Mouse (Mus musculus): ENCODE data around the gene Ddb1. TPM values are rescaled to one million over a fixed set of nuclear protein-coding genes. Genes with fewer than 3 reads are reported as not detected.

Ddb1 gene
- polyA plus RNA-seq, 1 experiment from 2014 or later: 176 TPM

DNA sequence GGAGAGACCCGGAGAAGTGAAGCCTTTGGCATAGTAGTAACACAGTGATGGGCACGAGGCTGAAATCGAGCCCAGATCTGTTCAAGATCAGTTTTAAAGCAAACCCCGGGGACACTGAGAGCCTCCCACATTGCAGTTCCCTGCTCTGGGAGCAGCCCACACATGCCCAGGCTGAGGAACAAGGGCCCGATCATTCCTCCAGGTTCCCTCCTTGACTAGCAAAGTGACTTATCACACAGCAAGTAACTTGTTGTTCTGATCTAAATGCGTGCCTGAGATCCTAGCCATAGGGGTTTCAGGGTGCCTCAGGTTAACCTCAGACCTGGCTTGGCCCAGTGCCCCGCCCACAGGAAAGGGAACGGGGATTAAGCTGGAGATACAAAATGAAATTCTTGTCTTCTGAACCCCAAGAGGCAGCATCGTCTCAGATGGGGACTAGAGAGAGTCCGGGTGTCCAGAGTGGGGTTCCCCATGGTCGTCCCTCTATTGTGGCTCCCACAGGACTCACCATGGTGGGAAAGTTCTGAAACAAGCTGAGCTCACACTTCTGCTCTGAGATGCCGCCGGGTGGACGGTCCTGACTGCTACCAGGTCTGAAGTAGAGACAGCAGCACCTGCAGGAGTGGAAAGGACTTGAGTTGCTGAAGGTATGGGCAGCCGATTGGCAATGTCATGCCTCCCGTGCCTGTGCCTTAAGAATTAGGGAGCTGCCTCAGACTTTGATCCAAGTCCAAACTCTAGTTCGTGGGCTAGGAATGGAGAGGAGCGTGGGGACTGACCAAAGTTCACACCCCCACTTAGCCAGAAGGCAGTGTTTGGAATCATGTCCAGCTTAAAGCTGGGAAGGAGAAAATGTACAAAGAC, 1.2 kb upstream of the Ddb1 start:
- Histone ChIP-seq H3K4me1 (ENCODE audit: control insufficient read depth, insufficient read depth, low read length) (peaks cover 29% of the 10 kb centered on the region), H3K4me3 (ENCODE audit: low read depth, low read length) (no peak overlapping the region), H3K4me2 (ENCODE audit: low read depth, low read length) (no peak overlapping the region), H3K9me3 (ENCODE audit: control insufficient read depth, low read length) (no peaks in the 10 kb centered on the region), H3K9ac (replicated peaks; ENCODE audit: low read depth, low read length) (peak overlapping the region; percentile 66; the same call in 1 of the 2 replicates), H3K27me3 (ENCODE audit: control insufficient read depth, insufficient read depth, low read length) (no peaks in the 10 kb centered on the region), H3K36me3 (ENCODE audit: control insufficient read depth, insufficient read depth, low read length) (peaks cover 13% of the 10 kb centered on the region), H3K27ac (ENCODE audit: low read depth, low read length) (no peak overlapping the region)
- no peak for ATAC-seq (ENCODE audit: low read depth)
- WGBS: 90% methylated on average over 18 of the region's 18 CpGs

DNA sequence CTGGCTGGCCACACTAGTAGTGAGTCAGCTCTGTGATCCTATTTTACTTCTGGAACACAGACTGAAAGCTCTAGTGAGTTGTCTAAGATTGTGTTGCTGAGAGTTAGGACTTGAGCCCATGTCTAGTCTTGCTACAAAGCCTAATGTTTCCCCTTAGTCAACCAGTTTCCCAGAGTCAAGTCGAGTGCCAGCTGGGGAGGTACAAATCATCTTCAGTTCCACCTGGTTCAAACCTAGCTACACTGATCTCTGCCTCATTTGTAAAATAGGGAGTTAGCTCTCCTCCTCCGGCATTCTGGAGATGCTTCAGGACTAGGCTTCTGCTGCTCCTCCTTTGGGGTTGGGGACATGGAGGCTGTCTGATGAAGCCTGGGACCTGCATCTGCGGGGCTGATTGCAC, 593 bp upstream of the Ddb1 start:
- Histone ChIP-seq H3K9ac (replicated peaks; ENCODE audit: low read depth, low read length) (peak overlapping the region; percentile 66), H3K36me3 (ENCODE audit: control insufficient read depth, insufficient read depth, low read length) (peaks cover 19% of the 10 kb centered on the region), H3K4me1 (ENCODE audit: control insufficient read depth, insufficient read depth, low read length) (peaks cover 29% of the 10 kb centered on the region), H3K27ac (ENCODE audit: low read depth, low read length) (peak overlapping the region; percentile 94), H3K4me2 (ENCODE audit: low read depth, low read length) (peak overlapping the region; percentile 80), H3K27me3 (ENCODE audit: control insufficient read depth, insufficient read depth, low read length) (no peaks in the 10 kb centered on the region), H3K9me3 (ENCODE audit: control insufficient read depth, low read length) (no peaks in the 10 kb centered on the region), H3K4me3 (ENCODE audit: low read depth, low read length) (peak overlapping the region; percentile 77)
- 57% methylated on average over 3 of the region's 3 CpGs for WGBS
- ATAC-seq (ENCODE audit: low read depth): no peak

DNA sequence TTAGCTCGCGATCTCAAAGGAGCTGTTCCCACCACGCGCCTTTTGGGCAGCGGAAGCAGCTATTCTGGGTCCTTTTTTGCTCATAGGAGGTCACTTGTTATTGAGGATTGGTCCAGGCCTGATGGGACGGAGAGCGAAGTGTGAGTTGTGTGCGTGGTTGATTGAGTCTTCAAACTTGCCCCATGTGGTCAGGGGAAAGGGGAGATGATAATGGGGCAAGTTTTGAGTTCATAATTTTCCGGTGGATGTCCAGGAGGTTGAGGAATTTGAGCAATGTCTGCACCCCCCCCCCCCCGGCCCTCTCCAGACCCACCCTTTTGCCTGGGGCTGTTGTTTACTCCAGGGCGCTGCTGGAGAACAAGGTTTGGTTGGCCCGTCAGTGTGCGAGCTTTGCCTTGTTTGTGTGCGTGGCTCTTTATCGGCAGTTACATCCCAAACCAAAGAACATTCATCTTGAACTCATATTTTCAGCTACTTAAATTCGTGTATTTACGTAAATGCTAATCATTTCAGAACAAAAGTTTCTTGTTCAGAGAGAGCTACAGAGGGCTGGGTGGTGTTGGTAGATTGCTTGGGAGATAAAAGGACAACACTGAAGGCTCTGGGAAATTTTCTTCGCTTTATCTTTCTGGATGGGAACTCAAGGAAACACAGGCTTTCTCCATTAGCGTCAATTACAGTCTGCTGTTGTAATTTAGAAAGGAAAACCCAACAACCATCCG, 935 bp downstream of the Ddb1 start:
- H3K9ac ChIP-seq (replicated peaks; ENCODE audit: low read depth, low read length): peak overlapping the region; percentile 66
- 9% methylated on average over 20 of the region's 20 CpGs for WGBS
- H3K4me3 ChIP-seq (ENCODE audit: low read depth, low read length): peak overlapping the region; percentile 77
- ATAC-seq (ENCODE audit: low read depth): no peak
- peak overlapping the region; percentile 94 for H3K27ac ChIP-seq (ENCODE audit: low read depth, low read length)
- no peaks in the 10 kb centered on the region for H3K27me3 ChIP-seq (ENCODE audit: control insufficient read depth, insufficient read depth, low read length)
- no peaks in the 10 kb centered on the region for H3K9me3 ChIP-seq (ENCODE audit: control insufficient read depth, low read length)
- H3K4me2 ChIP-seq (ENCODE audit: low read depth, low read length): peak overlapping the region; percentile 80
- peaks cover 29% of the 10 kb centered on the region for H3K4me1 ChIP-seq (ENCODE audit: control insufficient read depth, insufficient read depth, low read length)
- peaks cover 34% of the 10 kb centered on the region for H3K36me3 ChIP-seq (ENCODE audit: control insufficient read depth, insufficient read depth, low read length)

DNA sequence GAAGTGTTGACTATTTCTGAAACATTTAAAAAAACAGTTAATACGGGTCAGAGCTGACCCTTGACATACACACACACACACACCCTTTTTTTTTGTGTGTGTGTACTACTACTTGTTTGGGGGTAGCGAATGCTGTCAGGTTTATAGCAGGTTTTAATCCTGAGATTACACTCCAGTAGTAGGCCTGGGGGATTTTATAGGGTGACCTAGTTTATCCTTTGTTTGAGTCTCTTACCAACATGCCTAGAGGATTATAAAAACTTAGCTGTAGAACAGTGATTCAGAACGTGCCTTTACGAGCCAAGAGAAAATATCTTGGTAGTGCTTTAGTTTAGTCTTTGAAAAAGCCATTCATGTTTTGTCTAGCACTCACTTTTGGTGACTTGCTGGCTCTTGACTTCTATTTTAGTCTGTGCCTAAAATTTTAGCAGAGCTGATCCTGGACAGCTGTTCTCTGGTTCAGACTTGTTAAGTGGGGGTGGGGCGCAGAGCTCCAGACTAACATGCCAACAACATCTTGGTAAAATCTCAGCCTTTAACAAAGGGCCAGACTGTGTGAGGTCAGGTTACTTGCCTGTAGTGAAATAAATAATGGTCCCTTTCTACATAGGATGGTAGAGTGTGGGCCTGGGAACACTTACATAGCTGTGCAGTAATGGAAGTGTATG, 3.6 kb downstream of the Ddb1 start:
- H3K27ac ChIP-seq (ENCODE audit: low read depth, low read length): no peak overlapping the region
- ATAC-seq (ENCODE audit: low read depth): no peak
- WGBS: 90% methylated on average over 5 of the region's 5 CpGs

DNA sequence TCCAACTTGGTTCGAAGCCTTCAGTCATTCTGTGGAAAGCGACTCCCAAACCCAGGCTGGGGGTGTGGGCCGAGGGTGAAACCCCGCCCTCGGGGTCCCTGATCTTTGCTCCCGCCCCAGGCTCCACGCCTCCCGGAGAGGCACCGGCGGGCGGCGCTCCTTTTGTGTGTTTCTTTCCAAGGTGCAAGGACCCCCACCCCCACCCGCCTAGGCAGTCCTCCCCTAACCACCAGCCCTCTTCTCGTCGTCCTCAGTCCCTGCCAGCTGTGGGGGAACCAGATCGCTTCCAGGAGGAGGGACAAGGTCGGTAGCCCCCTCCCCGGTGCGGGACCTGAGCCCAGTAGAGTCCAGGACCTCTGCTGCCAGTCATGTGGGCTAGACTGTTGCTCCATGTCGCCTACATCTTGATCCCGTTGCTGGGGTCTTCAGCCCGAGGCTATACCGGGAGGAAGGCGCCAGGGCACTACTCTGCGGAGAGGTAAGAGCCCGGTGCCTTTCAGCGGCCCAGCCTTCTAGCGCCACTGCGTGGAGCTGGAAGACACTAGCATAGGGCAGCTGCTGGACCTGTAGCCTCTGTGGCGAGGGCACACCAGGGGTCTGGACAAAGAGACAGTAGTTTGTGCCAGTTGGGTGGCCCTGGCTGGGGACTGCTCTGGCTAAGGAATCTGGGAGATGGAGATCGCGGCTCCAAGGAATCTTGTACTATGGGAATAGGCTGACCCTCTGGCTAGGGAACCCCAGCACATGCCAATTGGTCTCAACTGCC, 29.2 kb downstream of the Ddb1 start, which contains the start of gene Vwce:
Vwce (plus strand) TSS at position 108 of the 766 bp plus-strand sequence.
- no peak within 1 kb of the TSS for H3K27ac ChIP-seq (ENCODE audit: low read depth, low read length)
- H3K9me3 ChIP-seq (ENCODE audit: control insufficient read depth, low read length): no peaks in the 10 kb centered on the region
- ATAC-seq (ENCODE audit: low read depth): peak; percentile 83
- no peaks in the 10 kb centered on the region for H3K27me3 ChIP-seq (ENCODE audit: control insufficient read depth, insufficient read depth, low read length)
- H3K9ac ChIP-seq (replicated peaks; ENCODE audit: low read depth, low read length): peak within 1 kb of the TSS; percentile 48
- H3K4me1 ChIP-seq (ENCODE audit: control insufficient read depth, insufficient read depth, low read length): peaks cover 8% of the 10 kb centered on the region
- peaks cover 11% of the 10 kb centered on the region for H3K36me3 ChIP-seq (ENCODE audit: control insufficient read depth, insufficient read depth, low read length)
- WGBS: 2% methylated on average over 31 of the region's 32 CpGs
- H3K4me2 ChIP-seq (ENCODE audit: low read depth, low read length): peak within 1 kb of the TSS; percentile 87
- H3K4me3 ChIP-seq (ENCODE audit: low read depth, low read length): peak within 1 kb of the TSS; percentile 35

More for the DNA sequence above, 3.6 kb downstream of the Ddb1 start:
- Histone ChIP-seq H3K9me3 (ENCODE audit: control insufficient read depth, low read length) (no peaks in the 10 kb centered on the region), H3K4me1 (ENCODE audit: control insufficient read depth, insufficient read depth, low read length) (peaks cover 17% of the 10 kb centered on the region), H3K4me2 (ENCODE audit: low read depth, low read length) (no peak overlapping the region), H3K36me3 (ENCODE audit: control insufficient read depth, insufficient read depth, low read length) (peaks cover 60% of the 10 kb centered on the region), H3K27me3 (ENCODE audit: control insufficient read depth, insufficient read depth, low read length) (no peaks in the 10 kb centered on the region), H3K4me3 (ENCODE audit: low read depth, low read length) (no peak overlapping the region), H3K9ac (replicated peaks; ENCODE audit: low read depth, low read length) (no peak overlapping the region)

DNA sequence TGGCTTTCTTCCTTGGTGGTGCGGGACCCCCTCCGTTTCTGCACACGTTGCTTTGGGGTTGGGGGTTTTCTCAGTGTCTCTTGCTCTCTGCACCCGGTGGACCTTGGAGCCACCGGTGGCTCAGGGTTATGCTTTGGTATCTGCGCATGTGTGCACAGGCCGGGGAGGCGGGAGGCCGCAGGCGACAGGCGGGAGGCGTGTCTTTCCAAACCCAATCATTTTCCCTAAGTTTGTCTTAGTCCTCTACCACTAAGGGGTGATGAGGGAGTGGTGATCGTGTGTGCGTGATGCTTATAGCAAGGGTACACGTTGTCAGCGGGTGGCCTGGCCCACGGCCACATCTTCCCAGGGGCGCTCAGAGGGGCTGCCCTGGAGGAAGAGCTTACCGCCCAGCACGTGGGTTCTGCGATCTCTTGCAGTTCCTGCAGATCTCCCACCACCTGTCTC, 29.8 kb downstream of the Ddb1 start:
- no peak overlapping the region for H3K27ac ChIP-seq (ENCODE audit: low read depth, low read length)

DNA sequence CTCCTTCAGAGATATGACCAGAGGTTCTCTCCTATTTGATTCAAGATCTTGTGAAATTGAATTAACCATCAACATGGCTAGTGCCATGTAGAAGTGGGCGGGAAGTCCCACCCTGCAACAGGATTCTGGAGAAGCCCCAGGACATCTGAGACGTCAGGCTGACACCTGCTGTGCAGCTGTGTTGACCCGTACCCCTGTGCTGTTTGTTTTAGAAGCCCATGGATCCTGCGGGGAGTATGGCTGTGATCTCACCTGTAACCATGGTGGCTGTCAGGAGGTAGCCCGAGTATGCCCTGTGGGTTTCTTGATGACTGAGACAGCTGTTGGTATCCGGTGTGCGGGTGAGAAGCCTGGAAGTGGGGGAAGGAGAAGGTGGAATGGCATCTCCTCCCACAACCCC, 32.7 kb downstream of the Ddb1 start:
- no peaks in the 10 kb centered on the region for H3K36me3 ChIP-seq (ENCODE audit: control insufficient read depth, insufficient read depth, low read length)
- no peak for ATAC-seq (ENCODE audit: low read depth)
- H3K4me2 ChIP-seq (ENCODE audit: low read depth, low read length): no peak overlapping the region
- 63% methylated on average over 7 of the region's 7 CpGs for WGBS
- no peak overlapping the region for H3K9ac ChIP-seq (replicated peaks; ENCODE audit: low read depth, low read length)
- no peaks in the 10 kb centered on the region for H3K9me3 ChIP-seq (ENCODE audit: control insufficient read depth, low read length)
- no peaks in the 10 kb centered on the region for H3K27me3 ChIP-seq (ENCODE audit: control insufficient read depth, insufficient read depth, low read length)
- peaks cover 8% of the 10 kb centered on the region for H3K4me1 ChIP-seq (ENCODE audit: control insufficient read depth, insufficient read depth, low read length)
- H3K4me3 ChIP-seq (ENCODE audit: low read depth, low read length): no peak overlapping the region
- H3K27ac ChIP-seq (ENCODE audit: low read depth, low read length): no peak overlapping the region

More for the DNA sequence above, 29.8 kb downstream of the Ddb1 start:
- peak; percentile 90 for ATAC-seq (ENCODE audit: low read depth)
- Histone ChIP-seq H3K9me3 (ENCODE audit: control insufficient read depth, low read length) (no peaks in the 10 kb centered on the region), H3K27me3 (ENCODE audit: control insufficient read depth, insufficient read depth, low read length) (no peaks in the 10 kb centered on the region), H3K4me2 (ENCODE audit: low read depth, low read length) (peak overlapping the region; percentile 87), H3K36me3 (ENCODE audit: control insufficient read depth, insufficient read depth, low read length) (peaks cover 5% of the 10 kb centered on the region; the same call in 1 of the 2 replicates), H3K9ac (replicated peaks; ENCODE audit: low read depth, low read length) (peak overlapping the region; percentile 48), H3K4me3 (ENCODE audit: low read depth, low read length) (peak overlapping the region; percentile 35), H3K4me1 (ENCODE audit: control insufficient read depth, insufficient read depth, low read length) (peaks cover 8% of the 10 kb centered on the region)
- WGBS: 5% methylated on average over 21 of the region's 21 CpGs

DNA sequence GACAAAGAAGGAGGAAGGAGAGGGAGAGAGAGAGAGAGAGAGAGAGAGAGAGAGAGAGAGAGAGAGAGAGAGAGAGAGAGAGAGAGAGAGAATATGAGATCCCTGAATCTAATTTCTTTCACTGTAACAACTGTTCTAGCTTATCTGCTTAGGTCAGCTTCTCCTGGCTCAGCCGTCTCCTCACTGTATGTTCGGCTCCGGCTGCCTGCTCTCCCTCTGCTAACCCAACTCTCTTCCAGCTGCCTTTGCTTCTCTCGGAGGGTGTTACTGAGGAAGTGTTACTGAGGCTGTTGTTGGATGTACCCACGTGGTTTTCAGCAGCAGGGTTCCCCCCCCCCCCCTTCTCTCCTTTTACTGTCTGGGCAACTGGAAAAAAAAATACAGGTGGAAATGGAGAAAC, 35.0 kb downstream of the Ddb1 start:
- no peak overlapping the region for H3K4me3 ChIP-seq (ENCODE audit: low read depth, low read length)
- no peaks in the 10 kb centered on the region for H3K9me3 ChIP-seq (ENCODE audit: control insufficient read depth, low read length)
- no peaks in the 10 kb centered on the region for H3K27me3 ChIP-seq (ENCODE audit: control insufficient read depth, insufficient read depth, low read length)
- no peak overlapping the region for H3K4me2 ChIP-seq (ENCODE audit: low read depth, low read length)
- H3K4me1 ChIP-seq (ENCODE audit: control insufficient read depth, insufficient read depth, low read length): 0 out of 2 replicates have a peak, but pooled peaks cover 2% of the 10 kb centered on the region
- no peak for ATAC-seq (ENCODE audit: low read depth)
- H3K36me3 ChIP-seq (ENCODE audit: control insufficient read depth, insufficient read depth, low read length): no peaks in the 10 kb centered on the region
- H3K27ac ChIP-seq (ENCODE audit: low read depth, low read length): no peak overlapping the region
- no peak overlapping the region for H3K9ac ChIP-seq (replicated peaks; ENCODE audit: low read depth, low read length)
- WGBS: 13% methylated on average over 5 of the region's 5 CpGs
